Mouse (Mus musculus): ENCODE data around the gene Casp2.

The Casp2 gene

GRCm38 (mm10) chr6:42264626-42265312 is at the start of gene Casp2:
Casp2 (plus strand) TSS chr6:42264985.
- peak; percentile 99 for DNase-seq (ENCODE audit: low spot score)

GRCm38 (mm10) chr6:42215028-42215427 is 49.8 kb upstream of the Casp2 start, which contains the start of gene Tas2r144:
Tas2r144 (plus strand) TSS chr6:42215328.
- DNase-seq (ENCODE audit: low spot score) = no peak

GRCm38 (mm10) chr6:42222286-42222685 is 42.5 kb upstream of the Casp2 start:
- no peak for DNase-seq (ENCODE audit: low spot score)

GRCm38 (mm10) chr6:42225046-42225445 is 39.7 kb upstream of the Casp2 start:
- no peak for DNase-seq (ENCODE audit: low spot score)

GRCm38 (mm10) chr6:42227240-42228101 is 37.3 kb upstream of the Casp2 start:
- DNase-seq (ENCODE audit: low spot score) = peak; percentile 28

GRCm38 (mm10) chr6:42229610-42230009 is 35.2 kb upstream of the Casp2 start:
- DNase-seq (ENCODE audit: low spot score) = no peak

GRCm38 (mm10) chr6:42231191-42231590 is 33.6 kb upstream of the Casp2 start:
- no peak for DNase-seq (ENCODE audit: low spot score)

- DNase-seq (ENCODE audit: low spot score) = no peak
Observed at GRCm38 (mm10) chr6:42237276-42237805, 27.4 kb upstream of the Casp2 start.

GRCm38 (mm10) chr6:42241311-42242045 is 23.3 kb upstream of the Casp2 start:
- DNase-seq (ENCODE audit: low spot score) = no peak

- DNase-seq (ENCODE audit: low spot score) = peak; percentile 83
Observed at GRCm38 (mm10) chr6:42245711-42246353, 19.0 kb upstream of the Casp2 start, which contains the start of gene Gstk1. Gstk1 (plus strand) TSS chr6:42245935.

GRCm38 (mm10) chr6:42247173-42247572 is 17.6 kb upstream of the Casp2 start:
- DNase-seq (ENCODE audit: low spot score) = no peak

GRCm38 (mm10) chr6:42247981-42248380 is 16.8 kb upstream of the Casp2 start:
- DNase-seq (ENCODE audit: low spot score) = no peak

GRCm38 (mm10) chr6:42251791-42252190 is 13.0 kb upstream of the Casp2 start:
- DNase-seq (ENCODE audit: low spot score) = no peak

GRCm38 (mm10) chr6:42253103-42253502 is 11.7 kb upstream of the Casp2 start:
- no peak for DNase-seq (ENCODE audit: low spot score)

- DNase-seq (ENCODE audit: low spot score) = peak; percentile 18
Observed at GRCm38 (mm10) chr6:42257303-42257863, 7.4 kb upstream of the Casp2 start.

- DNase-seq (ENCODE audit: low spot score) = no peak
Observed at GRCm38 (mm10) chr6:42260430-42260829, 4.4 kb upstream of the Casp2 start.

- peak; percentile 53 for DNase-seq (ENCODE audit: low spot score)
Observed at GRCm38 (mm10) chr6:42261524-42262170, 3.1 kb upstream of the Casp2 start, which contains the start of gene Tmem139. Tmem139 (plus strand) TSS chr6:42261970.

- DNase-seq (ENCODE audit: low spot score) = peak; percentile 26
Observed at GRCm38 (mm10) chr6:42265391-42266330, 876 bp downstream of the Casp2 start.

- DNase-seq (ENCODE audit: low spot score) = no peak
Observed at GRCm38 (mm10) chr6:42270817-42271216, 6.0 kb downstream of the Casp2 start.

Measured in yolk sac, embryonic 10.5 days (tissue).